Mouse (Mus musculus) lung, postnatal 36 days (tissue): ENCODE results near the gene Ptgdr.
A peak's percentile ranks its signal among the peaks of the same experiment; 100 is the strongest.
"Not testable (repeated sequence)": the region's sequence is repeated elsewhere in the genome, so short reads cannot be mapped to it uniquely, and the experiment has no call there.

Experiments
- DNase-seq: peaks from one replicate; pipeline ENCODE4 v3.0.0; 2022; ENCODE audit warnings: mixed read lengths

The Ptgdr gene

DNA sequence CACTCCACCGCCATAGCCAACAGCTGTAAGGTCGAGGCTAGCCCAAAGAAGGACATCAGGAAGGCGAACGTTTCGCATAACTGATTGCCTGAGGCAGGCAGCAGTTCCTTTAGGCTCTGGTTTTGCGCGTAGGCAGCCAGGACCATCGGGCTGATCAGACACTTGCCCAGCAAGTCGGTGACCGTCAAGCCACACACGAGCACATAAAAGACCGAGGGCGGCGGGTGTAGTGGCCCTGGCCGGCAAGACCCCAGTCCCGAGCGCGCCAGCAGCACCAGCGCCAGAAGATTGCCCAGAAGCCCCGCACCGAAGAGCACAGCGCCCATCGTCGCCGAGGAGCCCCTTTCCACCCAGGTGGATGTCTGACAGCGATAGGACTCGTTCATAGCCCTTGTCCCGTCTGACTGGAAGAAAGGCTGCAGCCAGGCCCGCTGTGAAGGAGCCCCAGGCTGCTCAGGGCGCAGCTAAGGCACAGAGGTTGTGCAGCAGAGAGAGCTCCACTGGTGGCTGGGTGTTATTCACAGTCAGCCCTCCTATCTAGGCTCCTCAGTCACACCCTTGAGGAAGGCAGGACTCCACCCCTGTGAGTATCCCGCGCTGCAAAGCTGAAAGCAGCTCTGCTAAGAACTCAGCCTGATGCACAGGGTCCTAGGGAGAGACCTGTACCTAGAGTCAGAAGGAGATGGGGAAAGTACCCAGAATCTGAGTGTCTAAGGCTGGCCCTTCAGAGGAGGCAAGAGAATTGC lies at the start of gene Ptgdr:
Gene Ptgdr, minus strand, starts transcription at position 508 of the 746 bp plus-strand sequence.
- DNase-seq: no peak

GRCm38 (mm10) chr14:44907774-44908173 lies 48.6 kb upstream of the Ptgdr start:
- no peak for DNase-seq

DNA sequence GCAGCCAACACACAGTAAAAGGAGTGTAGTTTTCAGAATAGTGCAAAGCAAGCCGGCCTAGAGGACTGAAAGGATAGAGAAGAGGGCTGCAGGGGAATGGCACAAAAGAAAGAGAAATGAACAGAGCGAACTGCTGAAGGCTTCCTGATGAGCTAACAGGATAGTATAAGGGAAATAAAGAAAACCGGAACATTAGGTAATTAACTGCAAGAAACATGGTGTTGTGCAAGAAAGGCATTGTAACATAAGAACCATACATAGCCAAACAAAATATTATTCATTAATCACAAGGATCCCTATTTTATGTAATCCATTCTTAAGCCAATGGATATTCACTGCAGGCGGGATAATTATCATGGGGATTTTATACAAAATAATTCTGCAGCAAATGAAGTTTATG lies 45.0 kb upstream of the Ptgdr start:
- no peak for DNase-seq

DNA sequence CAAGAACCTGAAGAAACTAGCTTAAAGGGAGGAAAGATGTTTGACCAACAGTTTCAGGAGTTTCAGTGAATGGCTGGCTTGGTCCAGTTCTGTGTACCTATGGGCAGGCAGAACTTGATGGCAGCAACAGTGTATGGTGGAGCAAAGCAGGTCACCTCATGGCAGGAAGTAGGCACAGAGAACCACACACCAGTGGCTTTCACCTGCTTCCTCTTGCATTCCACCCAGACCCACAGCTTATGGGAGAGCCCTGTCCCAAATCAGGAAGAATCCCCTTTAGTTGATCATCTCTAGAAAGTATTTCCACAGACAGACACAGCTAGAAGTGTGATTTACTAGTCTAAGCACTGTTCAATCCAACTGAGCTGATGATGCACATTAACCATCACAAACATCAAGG lies 42.6 kb upstream of the Ptgdr start:
- not testable (repeated sequence) for DNase-seq

GRCm38 (mm10) chr14:44891387-44892132 lies 32.4 kb upstream of the Ptgdr start:
- no peak for DNase-seq

DNA sequence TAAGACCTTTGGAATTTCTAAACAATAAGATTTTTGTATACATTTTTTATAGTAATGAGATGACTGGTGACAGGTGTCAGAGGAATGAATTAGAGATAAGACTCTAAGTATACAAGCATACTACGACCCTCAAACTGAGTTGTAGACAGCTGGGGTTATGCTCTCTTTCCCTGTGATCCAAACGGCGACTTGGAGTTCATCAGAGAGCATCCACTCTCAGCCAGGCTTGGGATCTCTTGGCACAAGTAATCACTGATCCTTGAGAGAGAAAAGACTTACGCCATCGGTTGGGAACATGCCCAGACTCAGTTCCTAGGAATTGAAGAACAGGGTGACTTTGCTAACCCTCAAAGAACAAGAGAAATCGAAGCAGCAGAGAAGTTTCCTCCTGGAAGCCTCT lies 10.5 kb upstream of the Ptgdr start:
- peak; percentile 65 for DNase-seq

- peak; percentile 56 for DNase-seq
Observed at GRCm38 (mm10) chr14:44865661-44866060, 6.5 kb upstream of the Ptgdr start.

GRCm38 (mm10) chr14:44863086-44863485 lies 3.9 kb upstream of the Ptgdr start:
- DNase-seq: no peak

GRCm38 (mm10) chr14:44861161-44861560 lies 2.0 kb upstream of the Ptgdr start:
- DNase-seq: no peak

GRCm38 (mm10) chr14:44858372-44858771 lies 803 bp downstream of the Ptgdr start:
- DNase-seq: no peak

- DNase-seq: not testable (repeated sequence)
Observed at GRCm38 (mm10) chr14:44850637-44851036, 8.5 kb downstream of the Ptgdr start.

DNA sequence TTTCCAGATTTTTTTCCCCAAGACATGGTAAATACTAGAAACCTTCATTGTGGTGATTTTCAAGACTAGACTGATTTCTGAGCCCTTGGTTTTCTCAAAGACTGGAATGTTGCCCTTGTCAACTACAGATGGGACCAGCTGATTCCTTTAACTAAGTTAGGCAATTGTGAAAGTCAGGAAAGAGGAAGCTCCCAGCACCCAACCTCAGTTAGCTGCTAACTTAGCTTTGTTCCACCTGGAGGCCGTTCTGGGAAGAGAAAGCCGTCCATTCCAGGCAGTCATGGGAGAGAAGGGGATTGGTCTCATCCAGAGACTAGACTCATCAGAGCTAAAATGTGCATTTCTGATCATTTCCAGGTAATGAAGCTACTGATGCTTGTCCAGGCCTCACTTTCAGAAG lies 11.4 kb downstream of the Ptgdr start:
- no peak for DNase-seq

DNA sequence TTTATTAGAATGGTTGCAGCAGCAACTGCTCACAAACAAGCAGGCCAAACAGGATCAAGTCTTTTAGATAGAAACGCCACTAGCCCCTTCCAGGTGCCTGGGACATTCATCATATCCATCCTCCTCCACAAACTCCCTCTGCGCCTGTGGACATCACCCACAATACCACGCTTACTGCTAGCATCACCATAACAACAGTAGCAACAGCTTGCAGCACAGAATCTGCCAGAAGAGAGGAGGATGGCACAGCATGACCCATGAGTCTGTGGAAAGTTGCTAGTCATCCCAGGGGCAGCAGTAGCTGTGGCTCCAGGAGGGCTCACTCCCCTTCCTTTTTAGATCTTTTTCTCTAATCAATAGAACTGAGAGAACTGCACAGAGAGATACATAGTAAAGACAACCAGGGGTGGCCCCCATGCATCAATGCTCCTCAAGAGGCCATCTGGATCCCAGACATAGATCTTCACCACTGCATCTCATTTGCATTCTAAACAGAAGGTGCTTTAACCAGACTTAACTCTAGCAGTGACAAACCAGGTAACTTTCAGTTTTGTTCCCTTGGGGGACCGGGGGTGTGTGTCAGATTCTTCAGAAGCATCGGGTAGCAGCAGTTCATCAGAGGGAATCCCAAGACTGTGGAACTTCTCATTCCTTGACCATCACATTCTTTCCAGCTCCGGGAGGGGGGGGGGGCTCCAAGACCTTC lies 12.5 kb downstream of the Ptgdr start:
- no peak for DNase-seq

GRCm38 (mm10) chr14:44843768-44844755 lies 15.1 kb downstream of the Ptgdr start:
- DNase-seq: no peak

- DNase-seq: no peak
Observed at GRCm38 (mm10) chr14:44838685-44839084, 20.5 kb downstream of the Ptgdr start.

DNA sequence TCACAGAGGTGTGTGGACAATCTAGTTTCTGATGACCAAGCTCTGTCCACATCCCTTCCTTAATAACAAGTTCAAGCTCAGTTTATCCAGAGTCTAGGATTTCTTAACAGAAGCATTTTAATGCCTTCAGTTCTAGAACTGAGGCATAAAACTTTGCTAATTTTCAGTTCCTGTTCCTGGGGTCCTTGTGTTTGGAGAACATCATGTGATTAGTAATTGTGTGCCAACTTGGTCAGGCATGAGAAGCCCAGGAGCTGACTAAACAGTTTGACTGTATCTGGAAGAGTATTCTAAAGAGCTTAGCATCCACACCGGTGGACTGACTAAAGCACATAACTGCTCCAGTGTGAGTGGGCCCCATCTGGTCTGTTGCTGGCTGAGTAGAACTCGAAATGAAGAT lies 24.0 kb downstream of the Ptgdr start:
- no peak for DNase-seq

DNA sequence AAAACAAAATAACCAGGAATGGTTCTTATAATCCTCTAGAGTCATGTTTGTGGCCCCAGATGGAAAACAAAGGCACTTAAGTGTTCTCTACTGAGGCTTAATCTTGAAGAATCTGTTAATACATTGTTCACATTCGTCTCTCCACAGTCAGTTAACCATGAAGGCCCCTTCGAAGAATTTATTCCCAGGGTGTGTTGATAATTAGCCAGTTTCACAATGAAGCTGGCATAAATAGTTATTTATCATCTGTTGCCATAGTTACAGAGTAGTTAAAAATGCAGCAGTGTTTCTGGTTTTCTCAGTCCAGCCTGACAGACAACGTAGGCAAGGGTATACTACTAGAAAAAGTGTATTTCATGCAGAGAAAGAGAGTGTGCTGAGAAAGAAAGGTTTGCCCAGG lies 25.0 kb downstream of the Ptgdr start:
- DNase-seq: not testable (repeated sequence)

DNA sequence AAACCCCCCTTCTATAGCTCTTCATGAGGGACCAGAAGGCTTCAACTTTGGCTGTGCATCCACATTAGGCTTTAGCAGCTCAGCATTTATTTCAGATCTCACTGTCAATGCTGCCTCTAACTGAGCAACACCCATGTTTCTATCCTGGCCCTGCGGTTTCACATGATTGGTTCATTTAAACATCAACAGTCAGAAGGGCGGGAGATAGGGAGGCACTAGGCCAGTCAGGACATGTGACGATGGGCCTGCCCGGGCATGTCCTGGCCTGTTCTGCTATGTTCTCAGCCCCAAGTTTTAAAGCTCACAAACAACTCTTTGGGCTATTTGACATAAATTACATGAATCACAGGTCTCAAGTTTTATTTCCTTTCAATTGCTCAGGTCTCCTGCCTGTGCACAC lies 26.1 kb downstream of the Ptgdr start:
- DNase-seq: not testable (repeated sequence)

DNA sequence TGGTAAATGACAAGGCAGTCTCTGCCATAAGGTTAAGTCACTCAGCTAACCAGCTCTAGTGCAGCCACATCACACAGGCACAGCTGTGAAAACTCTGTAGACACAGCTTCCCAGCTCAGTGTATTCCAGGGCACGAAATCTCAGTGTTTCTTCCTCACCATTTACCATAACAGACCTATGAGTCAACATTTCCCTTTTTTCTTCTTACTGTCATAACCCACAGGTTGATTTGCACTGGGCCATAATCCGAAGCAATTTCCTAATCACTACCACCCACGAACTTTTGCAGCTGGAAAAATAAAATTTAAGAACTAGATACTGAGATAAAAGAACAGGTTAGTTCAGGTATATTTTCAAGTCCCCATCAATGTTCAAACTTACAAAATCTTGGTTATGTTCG lies 31.4 kb downstream of the Ptgdr start:
- DNase-seq: no peak

DNA sequence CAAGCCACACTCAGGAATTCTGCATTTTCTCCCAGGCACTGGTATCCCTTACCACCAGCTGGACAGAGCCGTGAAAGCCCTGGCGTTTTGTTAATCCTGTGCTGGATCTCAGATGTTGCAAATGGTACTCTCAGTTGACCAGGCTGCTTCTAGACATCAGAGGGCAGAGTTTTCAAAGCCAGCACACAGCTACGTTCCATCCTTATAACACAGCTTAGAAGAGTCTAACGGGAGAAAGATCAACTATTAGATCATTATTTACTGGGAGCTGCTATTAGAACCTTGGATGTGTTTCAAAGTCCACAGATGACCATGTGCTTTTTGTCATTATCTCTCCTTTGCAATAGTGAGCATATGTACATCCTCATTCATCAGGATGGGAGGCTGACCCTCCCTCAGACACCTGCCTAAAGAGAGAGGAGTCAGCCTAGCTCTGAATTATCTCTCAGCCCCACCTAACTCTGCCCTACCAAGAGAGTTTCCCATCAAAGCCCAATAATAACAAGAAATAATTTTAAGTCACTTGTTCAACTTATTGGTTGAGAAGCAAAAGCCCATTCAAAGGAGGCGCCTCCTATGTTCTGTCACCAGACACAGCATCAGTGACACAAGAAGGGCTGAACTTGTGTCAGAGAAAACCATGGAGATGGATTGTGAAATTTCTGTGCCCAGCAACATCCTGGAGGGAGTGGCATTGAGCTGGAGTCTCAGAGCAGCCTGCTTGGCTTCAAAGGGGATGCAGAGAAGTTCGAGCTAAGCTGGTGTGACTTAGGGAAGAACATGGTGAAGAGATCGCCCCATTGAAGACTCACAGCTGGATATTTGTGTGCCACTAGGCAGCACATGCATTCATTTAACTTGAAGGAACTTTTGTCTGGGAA lies 37.8 kb downstream of the Ptgdr start:
- DNase-seq: no peak

DNA sequence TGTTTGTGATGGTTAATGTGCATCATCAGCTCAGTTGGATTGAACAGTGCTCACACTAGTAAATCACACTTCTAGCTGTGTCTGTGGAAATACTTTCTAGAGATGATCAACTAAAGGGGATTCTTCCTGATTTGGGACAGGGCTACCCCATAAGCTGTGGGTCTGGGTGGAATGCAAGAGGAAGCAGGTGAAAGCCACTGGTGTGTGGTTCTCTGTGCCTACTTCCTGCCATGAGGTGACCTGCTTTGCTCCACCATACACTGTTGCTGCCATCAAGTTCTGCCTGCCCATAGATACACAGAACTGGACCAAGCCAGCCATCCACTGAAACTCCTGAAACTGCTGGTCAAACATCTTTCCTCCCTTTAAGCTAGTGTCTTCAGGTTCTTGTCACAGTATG lies 46.0 kb downstream of the Ptgdr start:
- DNase-seq: not testable (repeated sequence)
